Mouse (Mus musculus): ENCODE results near the gene Grwd1. TPM values are rescaled to one million over a fixed set of nuclear protein-coding genes. Genes with fewer than 3 reads are reported as not detected.
"Not testable (repeated sequence)": the region's sequence is repeated elsewhere in the genome, so short reads cannot be mapped to it uniquely, and the experiment has no call there.

The Grwd1 gene
- total RNA-seq (2021): 10 to 100 TPM; 27.5 to 29.2 TPM

DNA sequence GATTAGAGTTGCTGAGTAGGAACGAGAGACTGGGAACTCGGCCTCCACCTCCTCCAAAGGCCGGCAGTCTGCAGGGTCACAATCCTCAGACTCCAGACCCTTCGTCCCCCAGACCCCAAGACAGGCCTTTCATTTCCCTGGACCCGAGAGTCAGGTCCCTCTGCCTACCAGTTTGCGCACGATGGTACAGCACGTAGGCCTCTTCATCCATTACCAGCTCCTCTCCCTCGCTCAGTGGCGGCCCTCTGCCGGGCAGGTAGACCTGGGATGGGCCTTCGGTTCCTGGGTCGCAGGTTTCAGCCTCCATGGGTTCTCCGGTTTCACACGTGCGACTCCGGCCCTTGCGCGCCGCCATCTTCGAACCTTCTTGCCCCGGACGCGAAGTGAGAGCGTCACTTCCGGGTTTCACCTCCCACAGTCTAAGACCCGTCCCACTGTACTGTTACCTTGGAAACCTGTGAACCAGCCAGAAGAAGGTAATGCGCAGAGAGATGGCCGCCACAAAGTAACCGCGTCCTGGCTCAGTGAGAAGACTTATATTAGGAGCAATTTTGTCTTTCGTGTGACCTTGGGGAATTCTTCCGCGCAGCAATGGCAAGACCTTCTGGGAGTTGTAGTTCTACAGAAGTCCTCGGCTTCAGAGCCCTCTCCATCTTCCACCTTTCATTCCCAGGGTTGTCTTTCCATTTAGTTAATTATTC lies at the start of gene Grwd1:
Gene Grwd1 (minus strand): TSS at position 518 of the 701 bp plus-strand sequence.
- intact Hi-C loops (cut with DNase I): no loop called here

DNA sequence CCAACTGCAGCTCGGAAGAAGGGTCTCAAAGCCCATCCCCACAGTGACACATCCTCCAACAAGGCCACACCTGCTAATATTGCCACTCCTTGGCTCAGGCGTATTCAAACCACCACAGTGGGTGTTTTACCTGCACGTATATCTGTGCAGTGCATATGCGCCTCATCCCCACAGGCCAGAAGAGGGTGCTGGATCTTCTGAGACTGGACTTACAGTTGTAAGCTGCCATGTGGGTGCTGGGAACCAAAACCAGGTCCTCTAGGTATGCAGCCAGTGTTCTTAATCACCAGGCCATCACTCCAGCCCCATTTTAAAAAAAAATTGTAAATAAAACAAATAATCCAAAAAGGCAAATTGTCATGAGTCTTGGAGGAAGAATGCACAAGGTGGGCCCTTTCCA lies 49.8 kb upstream of the Grwd1 start:
- intact Hi-C loops (cut with DNase I): no loop called here
- DNase-seq (ENCODE audit: extremely low spot score in 1 of 2, low spot score in 2 of 2): no peak

More for the DNA sequence above, at the start of gene Grwd1:
- DNase-seq (ENCODE audit: extremely low spot score in 1 of 2, low spot score in 2 of 2): peak; percentile 84 to 88

DNA sequence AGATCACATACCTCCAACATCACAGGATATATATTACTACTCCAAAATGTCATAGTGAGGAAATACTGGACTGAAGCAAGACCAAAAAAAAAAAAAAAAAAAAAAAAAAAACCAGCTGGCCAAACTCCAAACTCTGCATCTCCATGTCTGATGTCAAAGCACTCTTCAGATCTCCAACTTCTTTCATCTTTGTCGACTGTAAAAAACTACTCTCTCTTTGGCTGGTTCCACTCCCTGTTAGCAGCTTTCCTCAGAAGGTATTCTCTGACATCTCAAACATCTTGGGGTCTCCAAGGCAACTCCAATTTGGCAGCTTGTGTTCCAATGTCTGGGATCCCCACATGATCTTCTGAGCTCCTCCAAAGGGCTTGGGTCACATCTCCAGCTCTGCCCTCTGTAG lies 47.5 kb upstream of the Grwd1 start, which contains the start of gene Grin2d:
Gene Grin2d (minus strand): TSS at position 101 of the 400 bp plus-strand sequence.
- intact Hi-C loops (cut with DNase I): not testable (repeated sequence)

DNA sequence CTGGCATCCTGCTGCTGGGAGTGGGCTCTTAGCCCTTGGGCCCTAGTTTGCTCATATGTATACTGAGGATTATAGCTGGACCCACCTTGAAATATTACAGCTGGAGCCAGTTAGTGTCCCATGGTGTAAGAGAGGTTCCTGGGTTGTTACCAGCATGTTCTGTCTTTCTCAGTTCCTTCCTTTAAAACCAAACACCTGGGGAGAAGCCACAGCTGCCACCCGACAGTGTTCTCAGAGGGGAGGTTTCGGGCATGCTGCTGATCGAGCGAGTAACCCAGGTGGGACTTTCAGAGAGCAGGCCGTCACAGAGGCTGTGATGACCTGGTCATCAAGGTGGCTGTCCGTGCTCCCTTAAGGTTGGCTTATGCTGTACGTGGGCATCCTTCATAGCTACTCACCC lies 46.2 kb upstream of the Grwd1 start:
- intact Hi-C loops (cut with DNase I): no loop called here
- DNase-seq (ENCODE audit: extremely low spot score in 1 of 2, low spot score in 2 of 2): no peak

More for the DNA sequence above, 47.5 kb upstream of the Grwd1 start, which contains the start of gene Grin2d:
- DNase-seq (ENCODE audit: extremely low spot score in 1 of 2, low spot score in 2 of 2): not testable (repeated sequence)

DNA sequence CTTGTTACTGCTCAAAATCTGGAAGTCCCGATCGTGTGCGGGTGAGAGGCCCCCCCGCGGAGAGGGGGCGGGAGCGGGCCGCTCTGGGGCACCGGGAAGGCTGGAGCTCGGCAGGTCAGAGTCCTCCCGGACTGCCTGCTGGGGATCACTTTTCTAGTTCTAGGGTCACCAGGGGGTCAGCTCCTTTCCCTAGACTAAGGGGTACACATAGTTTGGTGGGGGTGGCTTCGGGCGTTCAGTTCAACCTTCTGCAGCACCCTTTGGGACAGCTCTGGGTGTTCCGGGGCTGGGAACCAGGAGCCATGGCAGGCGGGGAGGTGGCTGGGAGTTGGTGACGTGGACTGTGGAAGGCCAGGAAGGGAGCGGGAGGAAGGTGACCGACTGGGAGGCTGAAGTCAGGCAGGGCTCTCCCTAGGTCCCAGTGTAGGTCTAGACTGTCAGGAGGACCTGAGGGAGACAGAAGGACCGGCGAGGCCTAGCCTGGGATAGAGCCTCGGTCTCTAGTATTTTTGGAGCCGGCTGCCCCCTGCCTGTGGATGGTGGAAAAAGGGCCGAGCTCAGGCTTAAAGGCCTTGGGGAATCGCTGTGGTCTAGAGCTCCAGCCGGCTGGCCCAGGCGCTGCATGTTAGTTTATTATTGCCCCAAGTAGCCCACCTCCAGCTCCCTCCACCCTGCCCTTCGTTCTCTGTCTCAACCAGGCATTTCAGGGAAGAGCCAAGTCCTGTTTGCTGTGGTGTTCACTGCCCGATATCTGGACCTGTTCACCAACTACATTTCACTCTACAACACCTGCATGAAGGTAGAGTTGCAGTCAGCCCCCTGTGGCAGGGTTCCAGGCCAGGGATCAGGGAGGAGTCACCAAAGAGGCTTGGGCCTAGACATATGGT lies 42.6 kb upstream of the Grwd1 start:
- peak in 1 of 2 experiments; percentile 70 for DNase-seq (ENCODE audit: extremely low spot score in 1 of 2, low spot score in 2 of 2)
- intact Hi-C loops (cut with DNase I): loop anchor here (2.0 to 5.0 kb wide), 2 partner anchors 61 to 134 kb away; no protein-coding TSS in a partner anchor

DNA sequence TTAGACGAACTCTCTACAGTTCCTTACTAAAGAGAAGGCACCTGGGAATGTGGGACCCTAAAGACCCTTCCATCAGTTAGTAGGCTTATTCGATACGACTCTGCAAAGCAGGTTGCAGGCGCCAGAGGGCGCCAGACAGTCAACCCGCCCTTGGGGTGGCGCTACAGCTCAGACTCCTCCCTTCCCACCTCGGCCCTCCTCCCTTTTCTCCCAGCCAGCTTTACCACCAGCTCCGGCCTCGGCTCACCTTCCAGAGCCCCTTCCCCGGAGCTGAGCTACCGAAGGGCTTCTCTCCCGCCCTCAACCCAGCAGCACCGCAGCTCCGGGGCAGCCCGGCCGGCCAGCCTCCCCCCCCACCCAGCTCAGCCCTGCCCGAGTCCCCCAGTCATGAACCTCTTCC lies 41.9 kb upstream of the Grwd1 start, which contains the start of gene Kdelr1:
Gene Kdelr1 (plus strand): TSS at position 149 of the 400 bp plus-strand sequence.
- peak; percentile 85 to 92 for DNase-seq (ENCODE audit: extremely low spot score in 1 of 2, low spot score in 2 of 2)
- intact Hi-C loops (cut with DNase I): loop anchor here (2.0 to 5.0 kb wide), 2 partner anchors 62 to 135 kb away; no protein-coding TSS in a partner anchor

DNA sequence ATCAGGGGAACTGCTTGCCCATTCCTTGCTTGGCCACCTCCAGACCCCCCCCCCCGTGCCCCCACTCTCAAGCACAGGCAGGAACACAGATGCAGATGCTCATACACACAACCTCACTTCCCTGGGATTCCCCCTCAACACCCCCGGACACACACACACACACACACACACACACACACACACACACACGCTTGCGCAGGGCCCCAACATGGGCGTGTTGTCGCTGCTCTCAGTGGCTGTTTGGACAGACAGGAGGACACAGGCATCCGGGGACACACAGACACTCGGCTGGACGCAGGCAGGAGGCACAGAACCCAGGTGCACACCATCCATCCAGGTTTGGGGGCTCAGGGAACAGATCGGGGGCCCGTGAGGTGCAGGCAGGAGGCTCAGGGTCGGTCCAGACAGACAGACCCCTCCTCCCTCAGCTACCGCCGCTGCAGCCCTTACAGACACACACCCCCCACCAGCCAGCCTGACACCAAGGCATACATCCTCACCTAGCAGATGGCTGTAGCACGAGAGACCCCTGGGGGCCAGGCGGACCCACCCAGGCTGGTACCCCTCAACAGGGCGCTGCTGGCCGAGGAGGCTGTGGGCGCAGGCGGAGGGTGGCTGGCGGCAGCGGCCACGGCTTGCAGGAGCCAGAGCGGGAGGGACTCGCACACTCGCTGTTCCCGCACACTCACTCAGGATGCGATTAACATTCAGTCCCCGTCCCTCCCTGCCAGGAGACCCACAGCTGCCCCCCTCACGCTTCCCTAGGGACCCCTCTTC lies 39.7 kb upstream of the Grwd1 start:
- intact Hi-C loops (cut with DNase I): loop anchor here (5.0 kb wide), 1 partner anchor 137 kb away; no protein-coding TSS in a partner anchor
- peak in 1 of 2 experiments; percentile 60 for DNase-seq (ENCODE audit: extremely low spot score in 1 of 2, low spot score in 2 of 2)

DNA sequence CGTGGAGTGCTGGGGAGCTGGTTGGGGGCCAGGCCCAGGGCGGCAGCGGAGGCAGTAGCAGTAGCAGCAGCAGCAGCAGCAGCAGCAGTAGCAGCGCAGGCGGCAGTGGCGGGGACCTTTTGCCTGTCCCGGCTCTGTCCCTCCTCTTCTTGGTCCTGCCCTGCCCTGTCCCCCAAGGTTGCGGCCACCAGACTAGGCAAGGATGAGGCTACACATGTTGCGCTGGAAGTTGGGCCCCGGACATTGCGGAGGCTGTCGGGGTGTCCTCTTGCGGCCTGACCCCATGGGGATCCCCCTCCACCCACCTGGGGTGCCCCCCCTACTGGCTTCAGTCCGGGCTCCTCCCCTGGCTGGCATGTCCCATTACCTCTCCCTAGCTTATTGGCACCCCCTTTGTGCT lies 39.0 kb upstream of the Grwd1 start:
- intact Hi-C loops (cut with DNase I): loop anchor here (5.0 kb wide), 1 partner anchor 138 kb away; no protein-coding TSS in a partner anchor
- peak in 1 of 2 experiments; percentile 60 for DNase-seq (ENCODE audit: extremely low spot score in 1 of 2, low spot score in 2 of 2)

DNA sequence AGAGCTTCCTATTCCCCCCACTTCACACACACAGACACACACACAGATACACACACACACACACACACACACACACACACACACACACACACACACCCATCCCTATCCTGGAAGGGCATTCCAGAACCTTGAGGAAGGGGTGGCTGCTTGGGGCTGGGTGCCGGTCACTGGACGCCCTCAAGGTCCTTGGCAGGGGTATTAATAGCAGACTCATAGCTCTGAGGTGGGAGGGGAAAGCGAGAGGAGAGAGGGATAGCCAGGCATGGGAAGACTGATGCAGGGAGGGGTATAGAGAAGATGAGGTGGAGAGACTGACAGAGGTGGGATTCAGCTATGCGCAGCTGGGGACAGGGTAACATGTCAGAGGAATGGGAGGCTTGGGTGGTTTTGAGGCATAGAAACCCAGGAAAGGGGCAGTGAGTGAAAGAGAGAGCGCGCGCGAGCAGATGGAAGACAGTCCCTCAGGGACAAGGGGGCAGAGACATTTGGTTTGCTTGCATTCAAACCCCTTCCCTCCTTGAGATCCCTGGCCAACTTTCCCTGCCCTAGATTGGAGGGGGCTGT lies 38.4 kb upstream of the Grwd1 start:
- intact Hi-C loops (cut with DNase I): no loop called here
- DNase-seq (ENCODE audit: extremely low spot score in 1 of 2, low spot score in 2 of 2): no peak

DNA sequence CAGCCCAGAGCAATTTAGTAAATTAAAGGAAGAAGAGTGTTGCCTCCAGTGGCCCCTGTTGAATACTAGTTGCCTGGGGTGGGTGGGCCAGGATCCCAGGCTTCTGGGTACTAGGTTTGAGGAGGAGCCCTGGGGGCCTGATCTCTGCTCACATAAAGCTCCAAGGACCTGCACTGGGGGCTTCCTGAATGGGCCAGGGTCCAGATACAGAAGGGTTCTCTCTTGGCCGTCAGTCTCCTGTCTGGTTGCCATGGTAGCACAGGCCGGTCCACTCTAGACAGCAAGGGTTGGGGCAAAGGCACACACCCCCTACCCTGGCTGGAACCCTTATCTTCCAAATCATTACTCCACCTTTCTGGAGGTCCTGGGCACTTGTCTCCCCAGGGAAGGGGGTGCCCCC lies 37.1 kb upstream of the Grwd1 start:
- intact Hi-C loops (cut with DNase I): no loop called here

DNA sequence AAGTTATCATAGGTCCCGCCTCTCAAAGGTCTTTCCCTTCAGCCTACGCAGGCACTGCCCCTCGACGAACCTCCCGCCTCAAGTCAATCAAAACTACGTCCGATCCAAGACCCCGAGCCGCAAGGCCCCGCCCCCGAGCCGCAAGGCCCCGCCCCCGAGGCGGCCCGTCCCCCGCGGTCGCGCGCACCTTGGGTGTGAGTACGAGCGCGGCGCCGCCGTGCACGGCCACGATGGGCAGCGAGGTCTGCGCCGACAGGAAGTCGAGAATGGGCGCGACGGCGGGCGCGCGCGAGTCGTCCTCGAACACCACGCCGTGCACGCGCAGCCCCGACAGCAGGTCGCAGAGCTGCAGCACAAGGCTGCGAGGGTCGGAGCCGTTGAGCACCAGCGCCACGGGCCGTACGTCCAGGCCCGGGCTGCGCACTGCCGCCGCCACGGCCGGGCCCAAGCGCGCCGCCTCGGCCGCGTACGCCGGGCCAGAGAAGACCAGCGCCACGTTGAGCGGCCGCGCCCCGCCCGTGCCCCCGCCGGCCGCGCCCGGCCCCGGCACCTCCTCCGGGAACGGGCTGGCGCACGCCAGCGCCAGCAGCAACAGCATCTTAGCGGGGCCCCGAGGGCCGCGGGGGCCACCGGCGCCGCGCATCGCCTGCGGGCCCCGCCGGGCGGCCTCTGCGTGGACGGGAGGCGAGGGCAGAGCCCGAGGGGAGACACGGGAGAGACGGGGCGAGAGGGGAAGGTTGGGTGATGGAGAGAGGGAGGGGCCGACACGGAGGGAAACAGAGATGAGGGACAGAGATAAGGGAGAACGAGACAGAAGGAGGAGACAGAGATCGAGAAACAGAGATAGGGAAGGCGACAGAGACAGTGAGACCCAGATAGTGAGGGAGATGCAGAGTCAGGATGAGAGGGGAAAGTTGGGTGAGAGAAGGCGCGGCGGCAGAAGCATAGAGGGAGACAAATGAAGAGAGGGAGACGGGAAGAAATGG lies 35.5 kb upstream of the Grwd1 start:
- DNase-seq (ENCODE audit: extremely low spot score in 1 of 2, low spot score in 2 of 2): peak; percentile 83 to 98
- intact Hi-C loops (cut with DNase I): no loop called here

More for the DNA sequence above, 37.1 kb upstream of the Grwd1 start:
- no peak for DNase-seq (ENCODE audit: extremely low spot score in 1 of 2, low spot score in 2 of 2)

DNA sequence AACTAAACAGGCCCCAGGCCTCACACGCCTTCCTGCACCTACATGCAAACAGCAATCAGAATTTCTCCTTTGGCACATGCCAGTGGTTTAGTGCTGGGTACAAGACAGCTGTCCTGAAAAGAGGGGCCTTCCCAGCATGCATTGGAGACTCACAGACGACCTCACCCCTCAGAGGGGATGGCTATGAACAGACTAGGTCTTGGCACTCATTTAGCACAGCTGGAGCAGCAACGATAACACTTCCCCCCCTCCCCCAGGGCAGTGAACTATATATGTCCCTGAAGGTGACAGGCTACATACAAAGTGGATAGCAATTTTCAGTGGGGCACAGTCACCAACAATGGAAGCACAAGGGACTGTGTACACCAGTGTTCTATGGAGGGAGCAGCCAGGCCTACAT lies 33.7 kb upstream of the Grwd1 start:
- no peak for DNase-seq (ENCODE audit: extremely low spot score in 1 of 2, low spot score in 2 of 2)
- intact Hi-C loops (cut with DNase I): no loop called here

DNA sequence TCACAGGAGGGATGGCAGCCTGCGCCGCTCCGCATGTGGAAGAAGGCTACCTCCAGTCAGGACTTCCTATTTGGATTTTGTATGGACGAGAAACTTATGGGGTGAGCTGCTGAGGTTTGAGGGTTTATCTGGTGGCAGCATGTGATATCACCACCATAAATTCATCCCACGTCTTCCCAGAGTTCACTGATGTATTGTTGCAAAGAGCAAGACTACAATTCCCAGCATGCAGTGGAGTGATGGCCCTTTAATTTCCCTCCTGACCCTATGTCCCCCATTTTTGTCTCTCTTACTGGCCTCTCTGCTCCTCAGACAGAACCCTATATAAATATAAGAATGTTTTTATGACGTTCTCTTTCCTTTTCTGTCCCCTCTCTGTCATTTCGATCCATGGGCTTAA lies 32.1 kb upstream of the Grwd1 start:
- intact Hi-C loops (cut with DNase I): no loop called here
- DNase-seq (ENCODE audit: extremely low spot score in 1 of 2, low spot score in 2 of 2): no peak

DNA sequence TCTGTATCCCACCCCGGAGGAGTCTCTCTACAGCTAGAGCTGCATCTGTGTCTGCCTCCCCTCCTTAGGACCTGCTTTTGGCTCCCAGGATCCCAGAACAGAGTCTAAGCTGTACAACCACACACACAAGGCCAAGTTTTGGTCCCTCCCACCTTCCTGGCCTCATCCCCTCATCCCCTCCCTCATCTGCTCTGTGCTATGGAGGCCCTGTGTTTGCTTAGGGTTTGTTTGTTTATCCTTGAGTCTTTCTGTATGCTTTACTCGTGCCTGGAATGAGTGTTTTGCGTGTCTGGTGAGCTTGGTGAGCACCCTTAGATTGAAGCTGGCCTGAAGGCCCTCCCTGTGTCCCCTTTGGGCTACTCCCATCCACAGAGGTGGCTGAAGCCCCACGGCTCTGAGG lies 28.3 kb upstream of the Grwd1 start:
- no peak for DNase-seq (ENCODE audit: extremely low spot score in 1 of 2, low spot score in 2 of 2)
- intact Hi-C loops (cut with DNase I): no loop called here

DNA sequence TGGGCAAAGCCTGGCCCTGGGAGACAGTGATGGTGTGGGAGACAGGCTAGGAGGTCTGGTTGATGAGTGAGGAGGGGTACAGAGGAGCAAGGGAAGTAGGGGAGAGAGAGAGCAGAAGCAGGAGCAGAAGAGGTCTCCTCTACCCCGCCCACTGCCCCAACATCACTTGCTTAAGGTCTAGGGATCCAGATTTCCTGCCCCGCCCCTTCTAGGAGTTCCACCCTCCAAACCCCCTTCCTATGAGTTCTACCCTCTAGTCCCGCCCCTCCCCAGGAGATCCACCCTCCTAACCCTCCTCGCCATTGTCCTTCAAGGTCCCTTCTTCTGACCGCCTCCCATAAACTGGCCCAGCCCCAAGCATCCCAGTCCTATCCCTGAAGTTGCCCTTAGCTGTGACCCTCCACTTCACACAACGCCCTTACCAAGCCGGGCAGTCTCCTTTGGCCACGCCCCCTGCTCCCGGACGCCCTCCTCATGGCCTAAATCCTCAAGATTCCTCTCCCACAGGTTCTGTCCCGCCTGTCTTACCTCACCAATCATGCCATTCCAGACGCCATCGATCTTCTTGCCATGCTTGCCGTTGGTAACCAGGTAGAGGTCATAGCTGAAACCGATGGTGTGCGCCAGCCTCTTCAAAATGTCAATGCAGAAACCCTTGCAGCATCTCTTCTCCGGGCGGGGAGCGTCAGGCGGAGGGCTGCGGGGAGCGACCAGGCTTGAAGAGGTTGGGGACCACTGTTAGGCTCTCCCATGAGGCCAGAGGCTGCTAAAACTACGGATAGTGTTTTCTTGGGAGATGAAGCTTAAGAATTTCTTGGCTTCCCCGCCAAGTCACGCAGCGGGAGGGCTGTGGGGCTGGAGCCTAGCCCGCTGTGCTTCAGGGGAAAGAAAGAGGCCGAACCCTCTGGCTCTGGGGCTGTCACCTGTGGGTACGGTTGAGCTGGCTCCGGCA lies 26.5 kb upstream of the Grwd1 start:
- DNase-seq (ENCODE audit: extremely low spot score in 1 of 2, low spot score in 2 of 2): peak in 1 of 2 experiments; percentile 62

DNA sequence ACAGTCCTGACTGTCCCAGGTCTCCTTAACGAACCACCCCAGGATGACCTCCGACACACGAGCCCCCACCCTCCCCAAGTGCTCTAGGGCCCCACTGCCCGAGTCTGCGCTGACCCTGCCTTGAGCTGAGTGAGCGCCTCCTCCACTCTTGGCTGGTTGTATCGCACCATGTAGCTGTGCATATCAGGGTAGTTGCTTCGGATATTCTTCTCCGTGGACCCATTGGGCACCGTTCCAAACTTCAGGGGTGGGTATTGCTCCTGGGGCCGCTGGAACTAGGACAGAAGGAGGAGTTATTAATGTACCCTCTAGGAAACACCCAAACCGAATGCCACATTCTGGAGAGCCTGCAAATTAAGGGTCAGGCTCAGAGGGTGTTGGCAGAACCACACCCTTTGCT lies 22.3 kb upstream of the Grwd1 start:
- no peak for DNase-seq (ENCODE audit: extremely low spot score in 1 of 2, low spot score in 2 of 2)
- intact Hi-C loops (cut with DNase I): no loop called here

More for the DNA sequence above, 26.5 kb upstream of the Grwd1 start:
- intact Hi-C loops (cut with DNase I): no loop called here
